Mouse (Mus musculus) MEL (cell line): ENCODE data around the gene Wwc1. TPM values are rescaled to one million over a fixed set of nuclear protein-coding genes. Genes with fewer than 3 reads are reported as not detected.
"Not testable (repeated sequence)": the region's sequence is repeated elsewhere in the genome, so short reads cannot be mapped to it uniquely, and the experiment has no call there.

ENCODE experiments used
- DNase-seq: peaks from one replicate; pipeline ENCODE4 v3.0.0; 2011; ENCODE audit warnings: low read depth, low spot score
- H3K27ac ChIP-seq: 2 replicates; pipeline ENCODE4 v1.5.1; 2012; ENCODE audit warnings: low read depth, mild to moderate bottlenecking, control low read depth, low read length, moderate library complexity; ENCODE audit not compliant: control insufficient read depth
- H3K27me3 ChIP-seq, 2 experiments: fragments of 150-350 bp in 1 of 2; sonication (generic) in 1 of 2; 2 replicates each; pipeline ENCODE4 v1.6.1; 2012; ENCODE audit warnings: low read length in 2 of 2, mild to moderate bottlenecking in 2 of 2, improper control_type of control experiment in 1 of 2, moderate library complexity in 1 of 2; ENCODE audit not compliant: insufficient read depth in 2 of 2, control insufficient read depth in 1 of 2
- H3K36me3 ChIP-seq, 2 experiments: 2 replicates each; pipeline ENCODE4 v1.6.1; 2012 to 2014; ENCODE audit warnings: low read length in 2 of 2, improper control_type of control experiment in 1 of 2, inconsistent platforms in 1 of 2, mild to moderate bottlenecking in 1 of 2; ENCODE audit not compliant: insufficient read depth in 2 of 2, control insufficient read depth in 1 of 2
- H3K4me1 ChIP-seq, 2 experiments: fragments of 150-350 bp in 1 of 2; sonication (generic) in 1 of 2; 2 replicates each; pipeline ENCODE4 v1.6.1; 2012; ENCODE audit warnings: low read length in 2 of 2, improper control_type of control experiment in 1 of 2, mild to moderate bottlenecking in 1 of 2; ENCODE audit not compliant: insufficient read depth in 2 of 2, control insufficient read depth in 1 of 2
- H3K4me3 ChIP-seq, 2 experiments: fragments of 150-350 bp in 1 of 2; sonication (generic) in 1 of 2; 2 replicates each; pipeline ENCODE4 v1.5.1; 2012; ENCODE audit warnings: low read depth in 2 of 2, low read length in 2 of 2, mild to moderate bottlenecking in 2 of 2, moderate library complexity in 2 of 2, control low read depth in 1 of 2, improper control_type of control experiment in 1 of 2; ENCODE audit not compliant: control insufficient read depth in 1 of 2, insufficient read depth in 1 of 2
- H3K79me2 ChIP-seq: 2 replicates; pipeline ENCODE4 v1.6.1; 2012; ENCODE audit warnings: mild to moderate bottlenecking, low read length, moderate library complexity; ENCODE audit not compliant: control insufficient read depth, poor library complexity, insufficient read depth
- H3K9ac ChIP-seq: 2 replicates; pipeline ENCODE4 v1.6.1; 2012; ENCODE audit warnings: low read depth, mild to moderate bottlenecking, control low read depth, low read length, moderate library complexity; ENCODE audit not compliant: control insufficient read depth, poor library complexity, severe bottlenecking
- H3K9me3 ChIP-seq: fragments of 150-350 bp; sonication (generic); replicated peaks from 2 replicates; pipeline ENCODE4 v1.6.1; 2012; ENCODE audit warnings: mild to moderate bottlenecking, low read length, improper control_type of control experiment, moderate library complexity; ENCODE audit not compliant: insufficient read depth
- CHD2 ChIP-seq: IDR thresholded peaks from 2 replicates; pipeline ENCODE4 v1.6.1; 2011; ENCODE audit warnings: low read length, improper control_type of control experiment
- GATA1 ChIP-seq: IDR thresholded peaks from 2 replicates; pipeline ENCODE4 v1.6.1; 2011; ENCODE audit warnings: low read depth, low read length, improper control_type of control experiment
- NELFE ChIP-seq: IDR thresholded peaks from 2 replicates; pipeline ENCODE4 v1.6.1; 2011; ENCODE audit warnings: low read depth, low read length, improper control_type of control experiment
- RCOR1 ChIP-seq: IDR thresholded peaks from 2 replicates; pipeline ENCODE4 v1.6.1; 2012; ENCODE audit warnings: low read depth, mild to moderate bottlenecking, inconsistent platforms, low read length, improper control_type of control experiment
- SIN3A ChIP-seq: IDR thresholded peaks from 2 replicates; pipeline ENCODE4 v1.6.1; 2012; ENCODE audit warnings: low read length, improper control_type of control experiment, inconsistent platforms
- SMC3 ChIP-seq: IDR thresholded peaks from 2 replicates; pipeline ENCODE4 v1.6.1; 2011; ENCODE audit warnings: low read depth, low read length, improper control_type of control experiment
- TBP ChIP-seq: IDR thresholded peaks from 2 replicates; pipeline ENCODE4 v1.8.0; 2011; ENCODE audit warnings: low read depth, low read length, improper control_type of control experiment
- UBTF ChIP-seq: IDR thresholded peaks from 2 replicates; pipeline ENCODE4 v1.6.1; 2012; ENCODE audit warnings: low read depth, mild to moderate bottlenecking, inconsistent platforms, low read length, improper control_type of control experiment, moderate library complexity, borderline replicate concordance; ENCODE audit not compliant: insufficient read depth
- USF1 ChIP-seq: IDR thresholded peaks from 2 replicates; pipeline ENCODE4 v1.6.1; 2014; ENCODE audit warnings: low read depth, mild to moderate bottlenecking, inconsistent platforms, low read length, improper control_type of control experiment, moderate library complexity
- ZC3H11A ChIP-seq: IDR thresholded peaks from 2 replicates; pipeline ENCODE4 v1.6.1; 2012; ENCODE audit warnings: low read depth, mild to moderate bottlenecking, inconsistent platforms, low read length, improper control_type of control experiment
- polyA plus RNA-seq, 2 experiments: library from polyadenylated mRNA; stranded (reverse) in 1 of 2; unstranded in 1 of 2; fragments of >175 nt in 1 of 2; fragments of >200 nt in 1 of 2; gene quantifications; 2 replicates each; pipeline versions ENCODE4 v1.2.1 to v1.2.4; 2012; ENCODE audit warnings: low replicate concordance in 2 of 2, low read depth in 1 of 2; ENCODE audit not compliant: insufficient read length in 2 of 2, insufficient read depth in 1 of 2, missing spikeins in 1 of 2
- total RNA-seq: library from RNA; depleted of rRNA; stranded (reverse); fragments of 300-350 nt; gene quantifications from 2 replicates; pipeline ENCODE4 v1.2.3, GENCODE M21; 2012; rRNA removed

Gene Wwc1
- total and polyA plus RNA-seq, 3 experiments, result 0.39 to 0.46 TPM; not detected in 1

DNA sequence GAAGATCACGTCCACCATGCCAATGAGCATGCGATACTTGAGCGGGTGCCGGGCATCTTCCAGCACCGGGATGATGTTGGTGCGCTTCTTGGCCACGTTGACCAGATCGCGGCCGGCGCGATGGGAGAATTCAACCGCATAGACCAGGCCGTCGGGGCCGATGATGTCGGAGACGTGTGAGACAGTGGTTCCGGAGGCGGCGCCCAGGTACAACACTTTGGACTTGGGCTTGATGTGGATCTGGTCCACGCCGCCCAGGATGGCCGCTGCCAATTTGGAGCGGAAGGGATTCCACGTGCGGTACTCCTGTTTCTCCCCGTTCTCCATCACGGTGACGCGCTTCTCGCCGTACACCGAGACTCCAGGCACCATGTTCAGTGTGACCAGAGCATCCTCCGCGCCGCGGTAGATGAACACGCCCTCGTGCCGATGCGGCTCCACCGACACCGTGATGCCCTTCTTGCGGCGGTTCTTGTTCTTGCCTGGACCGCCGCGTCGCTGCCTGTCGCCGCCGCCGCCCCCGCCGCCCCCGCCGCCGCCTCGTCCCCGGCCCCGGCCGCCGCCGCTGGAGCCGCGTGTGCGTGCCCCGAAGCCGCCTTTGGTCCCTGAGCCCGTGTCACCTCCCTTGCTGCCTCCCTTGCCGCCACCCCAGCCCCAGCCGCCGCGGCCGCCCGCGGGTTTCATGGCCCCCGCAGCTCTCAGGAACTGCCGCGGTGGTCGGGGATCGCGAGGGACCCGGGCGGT lies 182.4 kb downstream of the Wwc1 start (continued):
- no peak for TF ChIP-seq USF1

DNA sequence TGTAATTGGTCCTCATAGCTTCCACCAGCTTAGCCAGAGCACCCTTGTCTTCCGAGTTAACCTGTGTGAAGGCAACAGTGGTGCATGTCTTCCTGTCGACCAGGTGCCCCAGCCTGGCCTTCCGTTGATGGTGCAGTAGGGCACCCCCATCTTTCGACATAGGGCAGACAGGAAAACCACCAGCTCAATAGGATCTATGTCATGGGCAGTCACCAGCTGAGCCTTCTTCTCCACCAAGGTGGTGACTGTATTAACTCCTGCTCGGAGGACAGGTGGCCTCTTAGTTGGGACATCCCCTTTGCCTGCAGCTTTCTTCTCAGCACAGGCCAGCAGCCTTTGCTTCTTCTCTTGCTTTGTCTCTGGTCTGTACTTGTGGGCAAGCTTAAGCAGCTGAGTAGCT lies 187.5 kb downstream of the Wwc1 start:
- H3K27ac ChIP-seq, H3K27me3 ChIP-seq, DNase-seq: not testable (repeated sequence)

DNA sequence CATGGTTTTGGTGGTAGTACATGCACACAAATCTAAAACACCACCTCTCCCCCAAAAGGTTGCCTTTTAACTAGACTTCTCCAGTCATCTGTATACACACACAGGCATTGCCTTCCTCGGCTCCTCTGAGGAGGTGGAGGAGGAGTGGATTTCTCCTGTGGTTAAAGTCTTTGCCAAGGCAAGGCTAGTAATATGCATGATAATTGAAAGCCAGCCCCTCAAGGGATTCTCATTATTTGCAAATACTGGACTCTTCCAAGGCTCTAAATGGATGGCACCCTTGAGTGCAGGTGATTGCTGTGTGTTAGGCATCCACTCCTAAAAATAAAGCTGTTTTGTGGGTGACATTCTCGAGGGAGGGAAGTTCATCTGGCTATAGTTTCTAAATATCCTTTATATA lies 191.9 kb downstream of the Wwc1 start:
- H3K27me3 ChIP-seq, result no peaks in the 10 kb centered on the region
- no peak overlapping the region for H3K9ac ChIP-seq
- DNase-seq, result no peak
- H3K4me3 ChIP-seq, result no peak overlapping the region
- H3K9me3 ChIP-seq, result no peaks in the 10 kb centered on the region
- no peaks in the 10 kb centered on the region for H3K79me2 ChIP-seq
- peaks cover 0 to 34% of the 10 kb centered on the region in 2 experiments; a peak in 2 of 4 replicates for H3K36me3 ChIP-seq
- H3K4me1 ChIP-seq, result no peaks in the 10 kb centered on the region
- no peak for TF ChIP-seq CHD2
- no peak for TF ChIP-seq SMC3
- TF ChIP-seq GATA1, result no peak
- no peak for TF ChIP-seq SIN3A
- TF ChIP-seq ZC3H11A, result no peak
- no peak for TF ChIP-seq RCOR1
- TF ChIP-seq TBP, result no peak
- no peak for TF ChIP-seq UBTF
- TF ChIP-seq NELFE, result no peak
- TF ChIP-seq, all 39 proteins: peak for 0
- no peak overlapping the region for H3K27ac ChIP-seq

More for the DNA sequence above, 187.5 kb downstream of the Wwc1 start:
- H3K36me3 ChIP-seq, result peaks cover 0 to 11% of the 10 kb centered on the region in 2 experiments; a peak in 2 of 4 replicates
- H3K9ac ChIP-seq, H3K79me2 ChIP-seq, H3K9me3 ChIP-seq, H3K4me1 ChIP-seq, H3K4me3 ChIP-seq: not testable (repeated sequence)

Other genes starting within 250 kb of the Wwc1 start
- 18.7 and 20.7 TPM in 2 replicates for gene Pank3, start 211.0 kb downstream of the Wwc1 start, total RNA-seq
- gene Pank3, start 211.0 kb downstream of the Wwc1 start, polyA plus RNA-seq, result 10 to 100 TPM; 12.0 to 19.6 TPM
- gene Fbll1, start 181.6 kb downstream of the Wwc1 start, total RNA-seq, result not detected in 2 replicates
- gene Fbll1, start 181.6 kb downstream of the Wwc1 start, polyA plus RNA-seq, result not detected
- gene Rars, start 146.0 kb downstream of the Wwc1 start, total RNA-seq, result 251 and 268 TPM in 2 replicates
- gene Rars, start 146.0 kb downstream of the Wwc1 start, polyA plus RNA-seq, result 100 to 1,000 TPM; 193 to 396 TPM